Mouse (Mus musculus) liver, embryonic 12.5 days (tissue): Measurements from ENCODE around the gene Inca1. TPM values are rescaled to one million over a fixed set of nuclear protein-coding genes. Genes with fewer than 3 reads are reported as not detected.

Source experiments
- ATAC-seq: fragments of 200-750 bp; cut with Nextera tagmentation; 2 replicates; pipeline ENCODE4 v1.8.0; 2017; ENCODE audit warnings: moderate number of reproducible peaks, mild to moderate bottlenecking, moderate library complexity
- H3K27ac ChIP-seq: fragments of 300-500 bp; sonication (generic); 2 replicates; pipeline ENCODE4 v1.5.1; 2016; ENCODE audit warnings: mild to moderate bottlenecking
- H3K27me3 ChIP-seq: fragments of 300-500 bp; sonication (generic); replicated peaks from 2 replicates; pipeline ENCODE4 v1.6.1; 2016; ENCODE audit warnings: mild to moderate bottlenecking, moderate library complexity
- H3K36me3 ChIP-seq: fragments of 300-500 bp; sonication (generic); 2 replicates; pipeline ENCODE4 v1.6.1; 2016; ENCODE audit warnings: mild to moderate bottlenecking, moderate library complexity
- H3K4me1 ChIP-seq: fragments of 300-500 bp; sonication (generic); 2 replicates; pipeline ENCODE4 v1.6.1; 2016
- H3K4me2 ChIP-seq: fragments of 300-500 bp; sonication (generic); 2 replicates; pipeline ENCODE4 v1.6.1; 2016; ENCODE audit warnings: mild to moderate bottlenecking, moderate library complexity
- H3K4me3 ChIP-seq: fragments of 300-500 bp; sonication (generic); 2 replicates; pipeline ENCODE4 v1.5.1; 2016; ENCODE audit warnings: mild to moderate bottlenecking, moderate library complexity
- H3K9ac ChIP-seq: fragments of 300-500 bp; sonication (generic); 2 replicates; pipeline ENCODE4 v1.6.1; 2016; ENCODE audit warnings: mild to moderate bottlenecking, moderate library complexity
- H3K9me3 ChIP-seq: fragments of 300-500 bp; sonication (generic); replicated peaks from 2 replicates; pipeline ENCODE4 v1.6.1; 2016; ENCODE audit warnings: mild to moderate bottlenecking, moderate library complexity
- WGBS: fragments of 180-500 bp; shearing (Covaris S2); methylation state at CpG from one replicate; pipeline ENCODE4 v1.1.7; 2016; ENCODE audit not compliant: insufficient replicate concordance; 5-methylcytosine and 5-hydroxymethylcytosine counted together
- polyA plus RNA-seq: library from polyadenylated mRNA; unstranded; fragments of >200 nt; fragmentation: Nextera tagmentation; extraction: Ambion mirVana; gene quantifications from 2 replicates; pipeline ENCODE4 v1.2.1, GENCODE M21; 2016

Gene Inca1
- polyA plus RNA-seq, 1 experiment from 2014 or later: 0.41 TPM

- Histone ChIP-seq H3K4me2 (no peak overlapping the region), H3K4me3 (no peak overlapping the region), H3K4me1 (peaks cover 36% of the 10 kb centered on the region), H3K27ac (peak overlapping the region; percentile 65; the same call in 1 of the 2 replicates), H3K9ac (no peak overlapping the region), H3K9me3 (no peaks in the 10 kb centered on the region), H3K27me3 (no peaks in the 10 kb centered on the region), H3K36me3 (peaks cover 71% of the 10 kb centered on the region)
- no peak for ATAC-seq
- WGBS: 52% methylated on average over 8 of the region's 8 CpGs
These were observed 20.1 kb downstream of the Inca1 start for GRCm38 (mm10) chr11:70679894-70680293.

GRCm38 (mm10) chr11:70679361-70679760 lies 20.6 kb downstream of the Inca1 start:
- peaks cover 38% of the 10 kb centered on the region for H3K4me1 ChIP-seq
- H3K4me3 ChIP-seq: no peak overlapping the region
- no peak overlapping the region for H3K4me2 ChIP-seq
- H3K27ac ChIP-seq: peak overlapping the region; percentile 65; the same call in 1 of the 2 replicates
- no peaks in the 10 kb centered on the region for H3K9me3 ChIP-seq
- 90% methylated on average over 8 of the region's 8 CpGs for WGBS
- no peaks in the 10 kb centered on the region for H3K27me3 ChIP-seq
- peaks cover 69% of the 10 kb centered on the region for H3K36me3 ChIP-seq
- no peak for ATAC-seq
- no peak overlapping the region for H3K9ac ChIP-seq

DNA sequence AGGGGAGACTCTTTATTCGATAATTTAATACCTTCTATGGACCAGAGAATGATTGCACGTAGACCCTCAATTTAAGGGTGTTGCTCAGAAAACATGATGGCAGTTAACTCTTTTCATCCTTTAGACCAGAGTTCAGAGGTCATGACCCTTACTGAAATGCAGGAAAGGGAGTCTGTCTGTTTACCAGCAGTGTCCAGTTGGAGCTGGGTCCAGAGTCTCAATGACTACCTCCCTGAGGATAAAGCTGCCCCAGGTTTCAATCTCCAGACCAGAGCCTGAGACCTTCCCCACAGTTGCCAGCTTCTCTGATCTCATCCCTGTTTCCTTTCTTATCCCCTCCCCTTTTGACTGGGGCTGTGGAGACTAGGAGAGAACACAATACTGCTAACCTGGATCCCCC lies 21.4 kb downstream of the Inca1 start:
- 75% methylated on average over 2 of the region's 2 CpGs for WGBS
- Histone ChIP-seq H3K36me3 (peaks cover 69% of the 10 kb centered on the region), H3K4me3 (no peak overlapping the region), H3K9me3 (no peaks in the 10 kb centered on the region), H3K27ac (peak overlapping the region; percentile 65), H3K9ac (no peak overlapping the region), H3K27me3 (no peaks in the 10 kb centered on the region), H3K4me2 (no peak overlapping the region), H3K4me1 (peaks cover 39% of the 10 kb centered on the region)
- ATAC-seq: no peak; the same call in 1 of the 2 replicates

- Histone ChIP-seq H3K36me3 (peaks cover 65% of the 10 kb centered on the region), H3K27me3 (no peaks in the 10 kb centered on the region), H3K4me1 (peaks cover 39% of the 10 kb centered on the region), H3K4me3 (no peak overlapping the region), H3K9ac (no peak overlapping the region), H3K9me3 (no peaks in the 10 kb centered on the region), H3K27ac (peak overlapping the region; percentile 33; the same call in 1 of the 2 replicates), H3K4me2 (no peak overlapping the region)
- WGBS: 76% methylated on average over 9 of the region's 9 CpGs
- ATAC-seq: no peak
These were observed 21.9 kb downstream of the Inca1 start for GRCm38 (mm10) chr11:70678092-70678491.

- Histone ChIP-seq H3K27ac (no peak overlapping the region), H3K4me1 (peaks cover 47% of the 10 kb centered on the region), H3K9me3 (no peaks in the 10 kb centered on the region), H3K27me3 (no peaks in the 10 kb centered on the region), H3K36me3 (peaks cover 54% of the 10 kb centered on the region), H3K4me3 (no peak overlapping the region), H3K9ac (no peak overlapping the region), H3K4me2 (no peak overlapping the region)
- no peak for ATAC-seq
- WGBS: 51% methylated on average over 10 of the region's 11 CpGs
These were observed 25.5 kb downstream of the Inca1 start for GRCm38 (mm10) chr11:70674501-70674900.

GRCm38 (mm10) chr11:70674014-70674413 lies 25.9 kb downstream of the Inca1 start:
- Histone ChIP-seq H3K27me3 (no peaks in the 10 kb centered on the region), H3K27ac (no peak overlapping the region), H3K9ac (no peak overlapping the region), H3K36me3 (peaks cover 50% of the 10 kb centered on the region), H3K4me1 (peaks cover 43% of the 10 kb centered on the region), H3K4me2 (no peak overlapping the region), H3K4me3 (no peak overlapping the region), H3K9me3 (no peaks in the 10 kb centered on the region)
- WGBS: 81% methylated on average over 6 of the region's 6 CpGs
- no peak for ATAC-seq

GRCm38 (mm10) chr11:70671333-70672047 lies 28.5 kb downstream of the Inca1 start:
- Histone ChIP-seq H3K9me3 (no peaks in the 10 kb centered on the region), H3K4me3 (no peak overlapping the region), H3K4me1 (peaks cover 45% of the 10 kb centered on the region), H3K27ac (no peak overlapping the region), H3K9ac (no peak overlapping the region), H3K27me3 (no peaks in the 10 kb centered on the region), H3K36me3 (peaks cover 41% of the 10 kb centered on the region), H3K4me2 (0 out of 2 replicates have a peak overlapping the region, but pooled peaks have one; percentile 98)
- 74% methylated on average over 16 of the region's 16 CpGs for WGBS
- no peak for ATAC-seq

- no peak for ATAC-seq
- WGBS: 52% methylated on average over 14 of the region's 14 CpGs
- peaks cover 39% of the 10 kb centered on the region for H3K36me3 ChIP-seq
- peak overlapping the region; percentile 92 for H3K9ac ChIP-seq
- peaks cover 45% of the 10 kb centered on the region for H3K4me1 ChIP-seq
- H3K4me3 ChIP-seq: peak overlapping the region; percentile 76
- H3K27me3 ChIP-seq: no peaks in the 10 kb centered on the region
- H3K9me3 ChIP-seq: no peaks in the 10 kb centered on the region
- H3K4me2 ChIP-seq: peak overlapping the region; percentile 98
- peak overlapping the region; percentile 95 for H3K27ac ChIP-seq
These were observed 29.5 kb downstream of the Inca1 start for GRCm38 (mm10) chr11:70670483-70670882.

- H3K9ac ChIP-seq: peak overlapping the region; percentile 92
- no peaks in the 10 kb centered on the region for H3K27me3 ChIP-seq
- peak overlapping the region; percentile 76 for H3K4me3 ChIP-seq
- H3K4me1 ChIP-seq: peaks cover 45% of the 10 kb centered on the region
- H3K9me3 ChIP-seq: no peaks in the 10 kb centered on the region
- ATAC-seq: 0 out of 2 replicates have a peak, but pooled peaks have one; percentile 3
- under 1% methylated on average over 31 of the region's 31 CpGs for WGBS
- peak overlapping the region; percentile 98 for H3K4me2 ChIP-seq
- H3K27ac ChIP-seq: peak overlapping the region; percentile 95
- peaks cover 41% of the 10 kb centered on the region for H3K36me3 ChIP-seq
These were observed 30.2 kb downstream of the Inca1 start for GRCm38 (mm10) chr11:70669582-70670345.

DNA sequence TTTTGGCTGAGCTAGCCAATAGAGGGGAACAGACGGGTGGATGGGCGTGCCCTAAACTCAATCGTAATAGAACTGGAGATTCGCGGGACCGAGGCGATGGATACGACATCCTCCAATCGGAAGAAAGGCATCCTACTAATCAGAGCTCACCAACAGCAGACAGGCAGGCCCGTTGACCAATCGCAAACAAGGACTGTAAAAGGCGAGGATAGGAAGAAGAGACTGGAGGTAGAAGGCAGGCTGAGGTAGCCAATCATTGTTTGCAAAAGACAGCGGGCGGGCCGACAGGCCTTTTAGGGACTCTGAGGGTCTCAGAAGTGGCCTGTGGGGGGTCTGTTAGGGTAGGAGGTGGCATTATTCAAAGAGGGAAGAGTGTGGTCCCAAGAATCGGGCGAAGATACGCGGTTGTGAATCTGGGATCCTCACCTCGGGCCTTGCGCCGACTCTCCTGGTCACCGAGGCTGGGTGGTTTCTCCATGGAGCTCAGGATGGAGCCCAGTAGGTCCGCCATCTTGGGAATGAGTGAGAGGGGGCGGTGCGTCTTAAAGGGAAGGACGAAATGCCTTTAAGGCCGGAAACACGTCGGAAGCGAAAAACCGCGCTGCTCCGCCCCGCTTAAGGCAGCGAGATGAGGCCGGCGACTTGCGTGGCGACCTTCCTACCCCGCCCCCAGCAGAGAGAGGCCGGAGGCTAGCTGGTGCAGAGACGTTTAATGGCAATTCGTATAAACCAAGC lies 31.0 kb downstream of the Inca1 start, which contains the start of gene Spag7:
Spag7 (minus strand) TSS at position 646 of the 735 bp plus-strand sequence.
- H3K4me2 ChIP-seq: peak within 1 kb of the TSS; percentile 98
- H3K27ac ChIP-seq: peak within 1 kb of the TSS; percentile 95
- peak; percentile 91 for ATAC-seq
- peak within 1 kb of the TSS; percentile 76 for H3K4me3 ChIP-seq
- peaks cover 42% of the 10 kb centered on the region for H3K36me3 ChIP-seq
- peak within 1 kb of the TSS; percentile 92 for H3K9ac ChIP-seq
- H3K27me3 ChIP-seq: no peaks in the 10 kb centered on the region
- no peaks in the 10 kb centered on the region for H3K9me3 ChIP-seq
- under 1% methylated on average over 44 of the region's 44 CpGs for WGBS
- H3K4me1 ChIP-seq: peaks cover 42% of the 10 kb centered on the region

GRCm38 (mm10) chr11:70668335-70668770 lies 31.6 kb downstream of the Inca1 start:
- WGBS: under 1% methylated on average over 15 of the region's 15 CpGs
- peak overlapping the region; percentile 95 for H3K27ac ChIP-seq
- ATAC-seq: peak; percentile 73

More at GRCm38 (mm10) chr11:70668335-70668770, 31.6 kb downstream of the Inca1 start:
- Histone ChIP-seq H3K27me3 (no peaks in the 10 kb centered on the region), H3K9ac (peak overlapping the region; percentile 75), H3K9me3 (no peaks in the 10 kb centered on the region), H3K4me2 (peak overlapping the region; percentile 98), H3K4me3 (peak overlapping the region; percentile 76), H3K4me1 (peaks cover 42% of the 10 kb centered on the region), H3K36me3 (peaks cover 43% of the 10 kb centered on the region)
